Mouse (Mus musculus): Measurements from ENCODE around the gene Sacs.

GRCm38 (mm10) chr14:61097974-61098625 lies 40.2 kb upstream of the Sacs start:
- TF ChIP-seq CTCF (IDR thresholded peaks at IDR 0.05; ENCODE audit: borderline replicate concordance, extremely low read depth, insufficient read depth, insufficient read length) (no peak), POLR2A (IDR thresholded peaks at IDR 0.05; ENCODE audit: borderline replicate concordance, extremely low read depth, insufficient read depth, insufficient read length, poor library complexity, severe bottlenecking) (no peak)

Data from brain, embryonic 14.5 days (tissue).